Mouse (Mus musculus): Measurements from ENCODE around the gene Rpl41.

- TF ChIP-seq CTCF (IDR thresholded peaks at IDR 0.05; ENCODE audit: borderline replicate concordance, control insufficient read depth, extremely low read depth, insufficient read depth, low read length, poor library complexity): no peak
- no peak for TF ChIP-seq POLR2A (IDR thresholded peaks at IDR 0.05; ENCODE audit: control insufficient read depth, extremely low read depth, insufficient read depth, low read length, poor library complexity)
Measured at GRCm38 (mm10) chr10:128511761-128512160, 37.3 kb downstream of the Rpl41 start.

Measured in thymus, adult 2 months (tissue).